Mouse (Mus musculus): ENCODE results near the gene Slc44a3.

GRCm38 (mm10) chr3:121460473-121461193, 71.6 kb downstream of the Slc44a3 start:
- no peak for TF ChIP-seq CTCF (IDR thresholded peaks at IDR 0.05; ENCODE audit: borderline replicate concordance, extremely low read depth, insufficient read depth, insufficient read length)
- TF ChIP-seq POLR2A (IDR thresholded peaks at IDR 0.05; ENCODE audit: borderline replicate concordance, extremely low read depth, insufficient read depth, insufficient read length, poor library complexity, severe bottlenecking), result no peak
